Mouse (Mus musculus) c-Kit-positive CD71-positive TER-119-negative erythroid progenitor cells, embryonic 14.5 days (primary cell): ENCODE measurements around the gene Gpsm3.

Source experiments
- DNase-seq: peaks from one replicate; pipeline ENCODE4 v3.0.0-alpha.2; 2013; ENCODE audit warnings: low read depth

The Gpsm3 gene

GRCm38 (mm10) chr17:34583397-34583796 is 6.2 kb upstream of the Gpsm3 start:
- DNase-seq, result no peak

DNA sequence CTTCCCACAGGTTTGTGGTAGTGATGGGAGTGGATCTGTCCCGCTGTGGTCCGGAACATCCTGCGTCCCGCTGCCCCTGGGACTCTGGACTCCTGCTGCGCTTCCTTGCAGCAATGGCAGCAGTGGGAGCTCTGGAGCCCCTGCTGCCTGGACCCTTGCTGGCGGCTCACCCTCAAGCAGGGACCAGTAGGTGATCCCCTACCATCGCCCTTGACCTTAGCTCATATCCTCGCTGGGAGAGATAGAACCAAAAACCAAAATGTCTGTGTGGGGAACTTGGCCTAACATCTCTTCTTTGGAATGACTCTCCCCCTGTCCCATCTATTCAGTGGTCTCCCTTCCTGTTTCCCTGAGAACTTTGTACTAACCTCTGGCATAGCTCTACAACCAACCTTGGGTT is 5.8 kb upstream of the Gpsm3 start:
- DNase-seq, result no peak

DNA sequence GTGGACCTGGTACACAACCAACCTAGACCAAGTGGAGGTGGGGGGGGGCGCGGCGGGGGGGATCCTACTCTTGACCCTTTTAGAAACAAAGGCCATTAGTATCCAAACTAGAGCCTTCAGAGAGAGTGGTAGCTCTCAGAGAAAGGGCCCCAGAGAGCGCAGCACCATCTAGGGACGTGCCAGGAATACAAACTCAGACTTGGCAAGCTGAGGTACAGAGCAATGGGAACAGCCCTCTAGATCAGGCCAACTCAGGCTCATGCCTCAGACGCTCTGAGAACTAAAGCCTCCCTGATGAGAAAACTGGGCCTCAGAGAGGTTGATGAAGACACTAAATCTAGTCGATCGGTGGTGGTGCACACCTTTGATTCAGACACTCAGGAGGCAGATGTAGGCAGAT is 4.5 kb upstream of the Gpsm3 start:
- DNase-seq, result no peak

GRCm38 (mm10) chr17:34585877-34586771 is 3.5 kb upstream of the Gpsm3 start:
- DNase-seq, result no peak

- no peak for DNase-seq
Observed at GRCm38 (mm10) chr17:34586796-34587422, 2.7 kb upstream of the Gpsm3 start.

GRCm38 (mm10) chr17:34587423-34587811 is 2.2 kb upstream of the Gpsm3 start:
- peak; percentile 82 for DNase-seq

DNA sequence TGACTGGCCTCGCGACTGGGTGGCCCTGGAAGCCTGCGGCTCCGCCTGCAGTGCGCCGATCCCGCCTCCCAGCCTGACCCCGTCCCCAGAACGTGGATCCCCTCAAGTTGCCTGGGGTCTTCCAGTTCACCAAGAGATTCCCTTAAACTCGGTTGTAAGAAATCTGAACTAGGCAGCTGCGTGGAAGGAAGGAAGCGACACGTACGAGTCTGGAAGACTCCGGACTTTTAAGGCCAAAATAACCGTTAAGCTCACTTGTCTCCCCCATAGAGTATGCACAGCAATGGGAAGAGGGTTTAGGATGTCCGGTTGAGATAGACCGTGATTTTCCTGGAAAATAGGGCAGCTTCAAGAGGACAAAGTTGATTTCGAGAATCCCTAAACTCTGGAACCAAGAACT is 1.8 kb upstream of the Gpsm3 start:
- no peak for DNase-seq

DNA sequence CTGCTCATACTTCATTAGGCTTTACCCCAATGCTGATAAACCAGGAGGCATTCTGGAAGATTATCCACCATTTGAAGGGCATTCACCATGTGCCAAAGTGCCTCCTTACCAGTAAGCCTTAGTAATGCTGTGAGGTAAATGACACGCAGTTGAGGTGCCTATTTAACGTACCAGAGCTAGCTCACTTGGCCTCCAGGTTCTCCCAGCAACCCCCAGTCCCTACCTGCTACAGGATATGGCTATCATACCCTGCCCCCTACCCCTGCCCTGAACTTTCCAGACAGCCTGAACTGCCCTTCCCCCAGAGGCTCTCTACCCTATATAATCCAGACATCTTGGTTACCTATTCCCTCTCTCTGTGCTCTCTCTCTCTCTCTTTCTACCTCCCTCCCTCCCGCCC is 839 bp upstream of the Gpsm3 start:
- no peak for DNase-seq

DNA sequence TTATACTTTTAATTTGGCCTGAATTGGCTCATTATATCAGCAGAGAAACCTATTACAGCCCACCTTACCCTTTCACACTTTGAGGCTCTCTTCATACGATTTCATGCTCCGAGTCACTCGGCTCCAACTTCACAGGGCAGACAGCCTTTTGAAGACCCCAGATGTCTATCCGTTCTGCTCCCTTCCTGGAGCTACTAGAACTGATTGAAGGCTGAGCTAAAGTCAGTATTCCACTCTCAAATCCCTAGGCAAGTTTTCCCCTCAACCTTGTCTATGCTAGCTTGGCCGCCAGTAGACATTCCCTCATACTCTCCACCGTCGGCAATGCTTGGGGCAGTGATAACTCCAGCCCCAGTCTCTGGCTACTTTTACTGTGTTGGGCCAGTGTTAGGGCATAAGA is 400 bp upstream of the Gpsm3 start:
- no peak for DNase-seq

- no peak for DNase-seq
Observed at GRCm38 (mm10) chr17:34590154-34590987, 765 bp downstream of the Gpsm3 start.

GRCm38 (mm10) chr17:34591029-34591993 is 1.7 kb downstream of the Gpsm3 start, which contains the start of gene Pbx2:
Pbx2 (plus strand) TSS chr17:34591266.
- no peak for DNase-seq

DNA sequence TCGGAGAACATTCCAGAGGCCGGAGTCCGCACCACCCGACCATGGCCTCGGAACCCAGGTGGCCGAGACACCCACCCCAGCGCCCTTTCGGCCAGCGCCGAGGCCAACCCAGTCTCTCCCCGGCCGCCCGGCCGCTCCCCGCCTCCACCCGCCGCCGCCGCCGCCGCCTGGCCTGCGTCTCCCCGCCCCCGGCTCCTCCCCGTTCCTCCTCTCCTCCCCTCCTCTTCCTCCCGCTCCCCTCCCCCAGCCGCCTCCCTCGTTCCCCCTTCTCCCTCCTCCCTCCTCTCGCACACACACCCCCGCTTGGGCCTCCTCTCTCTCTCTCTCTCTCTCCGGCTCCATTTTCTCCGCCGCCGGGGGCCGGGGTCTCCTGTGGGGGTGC is 2.4 kb downstream of the Gpsm3 start:
- no peak for DNase-seq

- DNase-seq, result no peak
Observed at GRCm38 (mm10) chr17:34592581-34593549, 3.3 kb downstream of the Gpsm3 start.

GRCm38 (mm10) chr17:34593752-34594525 is 4.3 kb downstream of the Gpsm3 start:
- no peak for DNase-seq

DNA sequence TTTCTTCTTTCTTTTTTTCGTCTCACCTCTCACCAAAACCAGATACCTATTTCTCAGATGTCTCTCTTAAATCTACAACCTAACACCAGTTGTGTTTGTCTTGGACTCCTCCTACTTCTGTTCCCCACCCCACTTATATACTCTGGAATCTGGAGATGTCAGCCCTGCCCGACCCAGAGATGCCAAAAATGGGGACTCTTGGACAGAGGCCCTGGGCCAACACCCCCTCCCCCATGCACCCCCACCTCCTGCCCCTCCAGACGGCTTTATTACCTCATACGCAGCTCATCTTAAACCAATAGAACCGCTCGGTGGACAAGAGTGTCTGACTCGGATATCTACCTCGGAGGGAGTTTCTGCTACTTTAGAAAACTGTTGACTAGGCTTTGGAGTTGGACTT is 6.5 kb downstream of the Gpsm3 start:
- no peak for DNase-seq

- DNase-seq, result no peak
Observed at GRCm38 (mm10) chr17:34597566-34598095, 8.0 kb downstream of the Gpsm3 start, which contains the start of gene Ager. Ager (plus strand) TSS chr17:34597862.

GRCm38 (mm10) chr17:34599891-34600290 is 10.3 kb downstream of the Gpsm3 start:
- DNase-seq, result no peak

DNA sequence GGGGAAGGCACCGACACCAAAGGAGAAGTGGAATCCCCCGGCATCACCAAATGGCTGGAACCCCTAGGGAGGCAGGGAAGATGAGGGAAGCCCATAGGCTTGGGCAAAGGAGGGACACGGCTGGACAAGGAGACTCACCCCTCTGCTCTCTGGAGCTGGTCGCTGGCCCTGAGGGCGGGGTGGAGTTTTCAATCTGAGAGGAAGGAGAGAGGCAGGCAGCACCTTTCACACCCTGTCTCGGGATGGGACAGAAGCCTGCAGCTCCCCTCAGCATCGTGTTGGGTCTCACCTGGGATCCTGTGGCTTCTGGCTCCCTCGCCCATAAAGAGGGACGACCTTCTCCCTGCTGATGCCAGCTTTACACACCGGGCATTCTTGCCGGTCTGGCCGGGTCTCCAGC is 12.2 kb downstream of the Gpsm3 start:
- DNase-seq, result no peak
